Mouse (Mus musculus) granulocyte monocyte progenitor cell, adult 5-6 weeks (primary cell): ENCODE data around the gene Fam124a. TPM values are rescaled to one million over a fixed set of nuclear protein-coding genes. Genes with fewer than 3 reads are reported as not detected.
"Not testable (repeated sequence)": the region's sequence is repeated elsewhere in the genome, so short reads cannot be mapped to it uniquely, and the experiment has no call there.

ENCODE experiments used
- ATAC-seq: replicated peaks from 2 replicates; pipeline ENCODE4 v1.8.0; 2016; ENCODE audit warnings: mild to moderate bottlenecking, moderate TSS enrichment, inconsistent platforms; ENCODE audit not compliant: poor library complexity, severe bottlenecking
- total RNA-seq, 2 experiments: library from RNA; stranded (forward) in 1 of 2; stranded (reverse) in 1 of 2; fragments of 200-712, 200-1000 nt in 1 of 2; fragments of >200 nt in 1 of 2; fragmentation: Nextera tagmentation in 1 of 2; gene quantifications; 2 replicates each; pipeline ENCODE4 v1.2.3; 2014 to 2017

The Fam124a gene
- total RNA-seq (2014; fragmentation: Nextera tagmentation), result not detected in 2 replicates
- not detected in 2 replicates for total RNA-seq (2017)

DNA sequence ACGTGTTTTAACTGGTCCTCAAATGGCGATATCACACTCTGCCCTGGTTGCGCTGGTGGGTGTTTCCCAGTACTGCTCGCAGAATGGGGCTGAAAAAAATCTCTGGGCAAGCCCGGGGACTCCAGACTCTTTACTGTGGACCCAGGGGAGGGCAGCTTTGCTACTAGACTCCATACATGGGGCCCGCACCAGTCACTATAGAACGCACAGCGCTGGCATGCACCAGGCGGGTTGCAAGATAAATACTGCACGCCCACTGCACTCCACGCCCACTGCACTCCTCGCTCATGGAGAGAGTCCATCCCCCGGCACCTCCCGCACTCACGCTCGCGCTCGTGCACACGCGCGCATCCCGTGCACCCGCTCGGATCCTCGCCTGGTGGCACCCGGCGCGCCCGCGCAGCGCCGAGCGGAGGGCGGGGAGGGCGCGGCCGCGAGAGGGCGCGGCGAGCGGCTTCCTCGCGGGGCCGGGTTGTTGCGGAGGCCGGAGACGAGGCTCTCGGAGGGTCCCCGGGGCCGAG lies at the start of gene Fam124a:
Gene Fam124a, plus strand, starts transcription at position 429 of the 521 bp plus-strand sequence.
- peak; percentile 72 for ATAC-seq

DNA sequence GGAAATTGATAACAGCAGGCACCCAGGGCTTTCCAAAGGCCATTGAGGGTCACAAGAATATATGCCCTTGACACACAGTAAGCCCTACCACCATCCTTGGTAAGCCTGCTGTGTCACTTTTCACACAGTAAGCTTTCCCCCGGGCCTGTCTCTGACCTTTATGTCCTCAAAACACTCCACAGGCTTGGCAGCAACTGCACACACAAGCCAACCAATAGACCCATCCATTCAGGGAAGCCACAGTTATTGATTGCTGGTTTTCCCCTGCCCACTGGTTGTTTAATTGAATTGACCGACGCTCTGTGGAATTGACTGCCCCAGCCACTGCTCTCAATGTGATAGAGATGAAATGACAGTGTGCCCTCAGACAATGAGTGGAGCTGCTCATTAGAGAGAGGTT lies 49.3 kb upstream of the Fam124a start:
- ATAC-seq, result no peak

DNA sequence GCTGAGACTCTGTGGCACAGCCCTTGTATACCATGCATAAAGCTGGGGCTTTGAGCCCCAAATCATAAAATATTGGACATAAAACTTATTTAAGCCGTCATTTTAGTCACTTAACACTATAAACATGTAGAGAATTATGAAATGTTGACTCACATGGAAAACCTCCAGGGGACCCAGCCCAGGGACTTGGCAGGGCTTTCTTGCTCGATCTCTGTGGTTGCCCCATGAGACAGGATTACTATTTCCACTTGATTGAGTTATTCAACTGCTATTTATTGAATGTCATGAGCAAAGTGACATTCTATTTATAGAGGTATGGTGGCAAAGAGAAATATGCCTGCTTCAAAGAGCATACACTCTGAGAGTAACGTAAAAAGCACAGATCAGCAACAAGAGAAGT lies 46.2 kb upstream of the Fam124a start:
- no peak for ATAC-seq

DNA sequence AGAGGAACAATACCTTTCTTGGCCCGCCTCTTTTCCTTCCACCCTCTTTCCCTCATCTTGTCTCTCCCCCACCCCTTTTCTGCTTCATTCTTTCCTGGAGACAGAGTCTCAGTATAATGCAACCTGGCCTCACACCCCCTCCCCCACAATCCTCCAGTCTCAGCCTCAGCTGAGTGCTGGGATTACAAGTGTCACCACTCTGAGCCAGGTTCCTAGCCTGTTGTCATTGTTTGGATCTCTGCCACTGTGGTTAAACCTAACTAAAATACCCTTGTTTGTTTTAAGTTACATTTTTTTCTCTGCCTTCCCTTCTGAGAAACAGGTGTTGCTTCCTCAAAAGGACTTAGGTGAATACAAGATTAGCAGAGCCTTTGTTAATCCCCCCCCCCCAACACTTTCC lies 42.7 kb upstream of the Fam124a start:
- no peak for ATAC-seq

DNA sequence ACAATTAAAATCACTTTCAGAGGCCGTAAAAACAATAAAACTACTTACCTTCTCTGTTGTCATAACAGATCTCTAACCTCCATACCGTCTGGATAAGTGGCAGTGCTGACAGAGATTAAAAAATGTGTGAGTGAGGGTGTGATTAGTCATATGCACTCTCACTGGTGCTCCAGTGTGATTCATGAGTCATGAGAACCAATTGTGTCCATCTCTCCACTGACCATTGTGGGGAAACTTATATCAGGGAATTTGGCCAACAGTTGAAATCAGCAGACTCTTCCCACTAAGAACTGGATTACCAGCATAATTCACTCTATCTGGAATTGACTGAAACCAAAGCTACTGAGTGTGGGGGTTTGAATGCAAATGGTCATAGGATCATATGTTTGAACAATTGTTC lies 24.6 kb upstream of the Fam124a start:
- ATAC-seq, result no peak

DNA sequence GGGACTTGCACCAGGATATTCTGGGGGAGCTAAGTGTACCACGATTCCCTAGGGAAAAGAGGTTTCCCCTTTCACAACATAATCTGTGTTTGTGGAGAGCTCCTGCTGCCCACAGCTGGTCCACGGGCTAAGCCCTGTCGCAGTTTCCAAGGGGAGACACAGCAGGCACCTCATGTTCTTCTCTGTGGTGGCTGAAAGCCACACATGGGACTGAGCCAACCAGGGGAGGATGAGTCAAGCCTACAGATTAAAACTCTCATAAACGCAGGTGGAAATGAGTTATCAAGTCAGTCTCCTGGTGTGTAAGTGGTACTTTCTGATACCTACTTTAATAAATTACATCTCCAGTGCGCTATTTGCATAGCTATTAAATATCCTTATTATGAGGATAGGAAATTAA lies 19.4 kb upstream of the Fam124a start:
- ATAC-seq, result no peak

DNA sequence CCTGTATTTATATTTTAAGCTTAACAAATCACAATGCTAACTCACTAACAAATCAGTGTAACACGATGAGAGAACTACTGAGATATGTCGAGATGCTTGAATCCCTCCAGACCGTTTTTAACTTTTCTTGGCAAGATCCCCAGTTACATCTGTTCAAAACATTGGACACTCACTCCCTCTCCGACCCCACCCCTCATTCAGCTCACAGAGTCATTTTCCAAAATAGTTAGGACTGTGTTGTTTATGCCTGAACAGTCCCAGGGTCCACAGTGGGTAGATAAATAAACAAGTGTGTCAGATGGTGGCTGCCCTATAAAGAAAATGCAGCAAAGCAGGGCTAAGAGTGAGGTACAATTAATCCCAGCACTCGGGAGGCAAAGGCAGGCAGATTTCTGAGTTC lies 18.5 kb upstream of the Fam124a start:
- ATAC-seq, result no peak

DNA sequence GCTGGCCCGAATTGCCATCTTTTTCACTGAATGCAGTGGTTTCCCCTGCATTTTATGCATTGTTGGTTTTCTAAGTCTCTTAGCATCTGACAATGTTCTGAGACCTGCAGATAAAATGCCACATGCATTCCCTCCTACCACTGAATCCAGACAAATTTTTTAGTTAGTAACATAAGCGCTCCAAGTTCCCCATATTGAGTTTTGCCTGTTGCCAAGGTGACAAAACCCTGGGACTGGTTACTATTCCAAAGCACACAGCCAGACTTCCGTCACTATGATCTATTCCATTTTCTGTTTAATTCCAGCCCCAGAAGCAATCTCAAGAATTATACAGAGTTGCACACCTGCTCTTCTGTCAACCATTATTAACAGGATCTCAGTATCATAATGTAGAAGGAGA lies 15.7 kb upstream of the Fam124a start:
- ATAC-seq, result no peak

DNA sequence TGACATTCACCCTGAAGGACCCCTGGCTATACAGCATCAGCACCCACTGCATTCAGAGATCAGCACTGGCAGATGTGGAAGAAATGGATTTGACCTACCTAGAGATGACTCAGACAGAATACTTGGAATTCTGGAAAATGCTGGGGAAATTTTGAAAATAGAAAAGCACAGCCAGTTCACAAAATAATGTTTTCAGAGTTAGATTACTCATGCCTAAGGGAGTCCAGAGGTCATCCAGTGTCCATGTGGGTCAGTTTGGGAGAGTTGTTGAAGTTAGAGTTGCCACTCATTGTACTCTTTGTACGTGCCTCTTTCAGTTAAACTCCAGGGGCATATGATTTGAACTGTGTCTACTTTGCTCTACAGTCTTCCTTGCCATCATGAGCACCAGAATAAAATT lies 13.8 kb upstream of the Fam124a start:
- ATAC-seq, result no peak

DNA sequence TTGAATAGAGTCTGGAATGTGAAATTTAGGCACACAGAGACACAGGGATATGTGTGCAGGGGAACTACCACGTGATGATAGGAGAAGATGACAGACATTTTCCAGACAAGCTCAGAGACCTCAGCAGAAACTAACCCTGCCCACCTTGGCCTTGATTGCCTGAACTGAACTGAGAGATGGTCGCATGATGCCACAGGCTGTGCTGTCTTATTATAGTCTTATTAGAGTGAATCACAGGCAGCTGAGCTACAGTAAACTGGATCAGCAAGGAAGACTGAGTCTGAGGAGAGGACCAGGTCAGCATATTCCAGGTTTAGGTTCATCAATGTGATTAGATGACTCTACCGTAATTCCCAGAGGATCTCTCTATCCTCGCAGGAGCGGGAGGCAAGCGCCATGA lies 9.2 kb upstream of the Fam124a start:
- no peak for ATAC-seq

DNA sequence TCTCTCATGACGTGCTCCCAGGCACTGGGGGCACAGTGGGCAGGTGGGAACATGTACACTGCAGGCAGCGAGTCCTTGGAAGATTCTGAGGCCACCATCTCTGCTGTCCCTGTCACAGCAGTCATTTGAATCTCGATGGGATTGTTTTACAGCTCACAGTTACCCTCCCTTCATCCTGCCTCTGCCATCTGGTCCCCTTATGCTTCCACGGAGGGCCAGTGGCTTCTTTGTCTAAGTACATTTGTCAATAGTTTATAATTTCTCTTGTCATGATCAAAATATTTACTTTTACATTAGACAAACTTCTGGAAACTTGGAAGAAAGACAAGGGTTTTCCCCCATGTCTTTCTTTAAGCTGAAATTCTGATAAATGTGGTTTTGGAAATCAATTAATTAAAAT lies 8.8 kb upstream of the Fam124a start:
- ATAC-seq, result no peak

DNA sequence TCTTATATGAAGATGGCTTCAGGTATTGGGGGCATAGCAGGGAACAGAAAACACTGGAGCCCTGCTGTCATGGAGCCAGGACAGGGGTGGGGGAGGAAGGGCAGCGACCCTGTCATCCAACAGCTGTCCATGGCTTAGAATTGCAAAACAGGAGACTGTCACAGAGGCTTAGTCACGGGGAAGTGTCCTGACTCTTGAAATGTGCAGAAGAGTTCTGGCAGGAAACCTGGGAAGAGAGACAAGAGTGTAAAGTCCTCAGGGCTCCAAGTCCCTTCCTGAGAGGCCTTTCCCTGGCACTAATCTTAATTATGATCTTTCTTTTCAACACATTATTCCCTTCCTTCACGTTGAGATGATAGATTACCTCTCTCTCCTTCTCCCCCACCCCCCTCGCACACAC lies 5.4 kb upstream of the Fam124a start:
- ATAC-seq, result no peak

DNA sequence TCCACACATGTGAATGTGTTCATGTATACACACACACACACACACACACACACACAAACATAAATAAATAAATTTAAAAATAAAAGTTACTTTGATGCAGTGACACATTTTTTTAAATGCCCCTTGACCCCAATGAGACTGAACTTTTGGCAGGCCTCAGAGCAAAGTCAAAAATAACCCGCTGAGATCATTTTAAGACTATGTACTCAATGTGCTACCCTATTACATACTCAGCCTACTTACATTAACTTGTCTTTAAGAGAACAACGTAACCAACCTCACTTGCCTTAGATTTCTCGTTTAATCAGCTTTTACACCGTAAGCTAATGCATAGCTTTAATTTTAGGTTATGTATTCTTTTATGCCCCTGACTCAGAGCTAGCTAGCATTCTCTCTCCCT lies 2.8 kb upstream of the Fam124a start:
- no peak for ATAC-seq

DNA sequence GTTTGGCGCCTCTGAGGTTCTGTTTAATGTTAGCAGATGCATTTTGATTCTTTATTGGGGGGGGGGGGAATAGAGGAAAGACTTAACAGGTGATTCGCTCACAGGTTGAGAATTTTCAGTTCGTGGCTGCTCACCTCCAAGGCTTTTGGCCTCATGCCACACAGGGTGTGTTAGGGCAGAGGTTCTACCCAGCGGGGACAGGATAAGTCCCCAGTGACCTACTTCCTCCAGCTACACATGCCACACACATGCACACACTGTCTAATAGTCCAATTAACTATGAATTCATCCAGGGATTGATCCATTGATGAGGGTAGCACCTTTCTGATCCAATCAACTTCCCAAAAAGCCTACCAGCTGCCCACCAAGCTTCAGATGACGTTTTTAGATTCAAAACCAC lies 1.8 kb upstream of the Fam124a start:
- no peak for ATAC-seq

DNA sequence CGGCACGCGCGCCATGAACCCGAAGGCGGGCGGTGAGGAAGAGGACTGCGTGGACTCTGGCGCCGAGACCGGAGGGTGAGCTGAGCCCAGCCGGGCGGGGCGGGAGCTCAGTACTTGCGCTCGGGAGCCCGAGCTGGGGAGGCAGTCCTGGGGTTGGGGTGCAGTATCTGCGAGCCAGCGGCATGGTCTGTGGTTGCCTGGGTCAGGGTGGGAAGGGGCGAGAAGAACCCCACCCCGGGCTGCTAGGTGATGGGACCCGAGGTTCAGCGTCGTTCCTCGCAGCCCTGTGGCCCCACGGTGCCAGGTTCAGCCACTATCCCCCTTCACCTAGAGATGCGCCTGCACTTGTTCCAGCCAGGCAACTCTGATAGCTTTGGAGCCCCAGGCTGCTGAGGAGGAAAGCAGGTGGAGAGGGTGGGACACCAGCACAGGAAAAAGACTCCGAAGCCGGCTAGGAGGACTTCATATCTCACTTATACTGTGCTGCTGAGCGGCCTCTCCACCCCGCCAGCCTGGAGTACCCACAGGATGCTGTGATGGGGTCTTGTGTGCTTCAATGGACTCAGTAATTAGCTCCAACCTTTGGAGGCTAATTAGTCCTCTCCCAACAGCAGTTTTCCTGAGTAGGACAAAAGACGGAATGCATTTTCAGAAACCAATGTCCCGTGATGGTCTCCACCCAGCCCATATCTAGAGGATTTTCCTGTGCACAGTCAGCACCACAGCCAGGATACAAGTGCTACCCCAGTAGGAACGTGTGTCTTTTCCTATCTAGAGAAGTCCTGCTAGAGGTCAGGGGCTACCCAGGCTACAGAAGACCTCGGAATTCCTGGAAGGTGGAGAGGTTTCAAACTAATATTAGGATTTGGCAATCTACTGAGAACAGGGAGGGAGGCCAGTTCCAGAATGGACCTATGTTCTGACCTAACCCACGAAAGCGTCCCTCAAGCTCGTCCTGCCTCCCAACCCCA lies 588 bp downstream of the Fam124a start:
- ATAC-seq, result no peak

DNA sequence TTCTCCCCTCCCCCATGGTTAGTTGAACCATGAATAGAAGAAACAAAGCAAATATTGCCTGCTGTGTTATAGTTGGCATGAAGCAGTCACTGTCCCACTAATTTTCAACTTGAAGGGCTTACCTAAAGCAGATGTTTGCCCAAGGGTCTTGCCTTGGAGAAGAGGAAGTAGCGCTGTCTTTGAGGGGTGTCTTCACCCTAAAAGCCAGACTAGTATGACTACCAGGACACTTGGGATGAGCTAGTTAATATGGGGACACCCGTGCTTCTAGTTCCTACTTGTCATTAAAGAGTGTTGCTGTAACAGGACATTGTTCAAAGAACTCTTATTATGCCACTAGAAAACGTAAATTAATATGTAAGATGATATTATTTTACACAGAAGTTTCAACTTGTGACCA lies 1.6 kb downstream of the Fam124a start:
- no peak for ATAC-seq

DNA sequence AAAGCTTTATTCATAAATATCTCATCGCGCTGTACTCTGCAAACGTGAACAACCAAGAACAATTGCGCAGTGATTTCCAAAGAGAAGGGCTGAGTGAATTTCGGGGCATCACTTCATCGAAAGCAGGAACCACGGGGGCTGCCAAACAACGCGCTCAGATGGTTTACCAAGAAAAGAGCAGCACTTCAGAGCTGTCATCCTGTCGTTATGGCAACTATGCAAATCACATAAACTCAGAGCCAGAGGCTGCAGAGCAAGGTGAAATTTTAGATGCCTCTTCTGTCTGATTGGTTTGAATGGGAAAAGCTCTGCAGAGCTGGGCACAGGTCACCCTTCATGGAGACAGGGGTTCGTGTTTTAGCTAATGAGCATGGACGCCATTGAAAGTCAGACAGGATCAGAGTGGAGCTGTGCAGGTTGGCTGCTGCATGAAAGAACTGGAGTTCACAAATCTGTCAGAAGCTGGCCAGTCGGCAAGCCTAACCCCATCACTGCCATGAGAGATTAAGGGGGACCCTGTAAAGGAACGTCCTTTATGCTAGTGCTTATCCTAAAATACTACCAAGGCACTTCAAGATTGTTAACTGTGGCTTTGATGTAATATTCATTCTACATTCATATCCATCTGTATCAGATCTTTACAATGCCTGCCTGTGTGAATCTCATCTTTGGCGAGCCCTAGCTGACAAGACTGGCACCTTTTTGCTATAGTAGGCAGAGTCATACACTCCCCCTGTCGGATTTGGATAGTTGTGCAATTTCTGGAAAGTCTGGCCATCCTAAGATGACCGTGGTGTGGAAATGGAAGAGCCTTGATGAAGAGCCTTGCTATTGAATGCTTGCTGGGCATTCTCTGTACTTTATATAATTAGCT lies 6.6 kb downstream of the Fam124a start:
- no peak for ATAC-seq

DNA sequence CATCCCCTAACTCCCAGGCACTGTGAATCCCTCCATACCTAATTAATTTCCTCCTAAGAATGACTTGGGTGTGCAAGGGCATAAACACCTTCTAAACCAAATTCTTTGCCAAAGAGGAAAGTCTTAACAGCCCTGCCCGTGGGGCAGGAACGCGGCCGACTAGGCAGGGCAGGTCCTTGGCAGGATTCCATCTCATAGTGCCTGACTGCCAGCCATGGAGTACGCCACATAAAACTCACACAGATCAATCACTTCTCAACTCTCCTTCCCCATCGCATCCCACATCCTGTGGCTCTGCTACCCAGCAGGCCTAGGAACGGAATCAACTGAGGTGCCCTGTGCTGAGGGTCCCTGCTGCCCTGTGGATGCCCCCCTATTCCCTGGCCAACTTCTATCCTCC lies 8.1 kb downstream of the Fam124a start:
- no peak for ATAC-seq

DNA sequence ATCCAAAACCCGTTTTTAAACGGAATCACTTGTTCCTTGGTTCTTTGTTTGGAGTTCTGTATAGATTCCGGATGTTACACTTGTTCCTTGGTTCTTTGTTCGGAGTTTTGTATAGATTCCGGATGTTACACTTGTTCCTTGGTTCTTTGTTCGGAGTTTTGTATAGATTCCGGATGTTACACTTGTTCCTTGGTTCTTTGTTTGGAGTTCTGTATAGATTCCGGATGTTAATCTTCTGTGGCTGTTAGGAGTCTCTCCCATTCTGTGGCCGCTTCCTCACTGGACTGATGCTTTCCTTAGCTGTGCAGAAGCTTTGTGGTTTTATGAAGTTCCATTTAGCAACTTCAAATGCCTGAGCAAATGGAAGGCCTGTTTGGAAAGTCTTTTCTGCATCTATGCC lies 11.3 kb downstream of the Fam124a start, which contains the start of gene Gm4131:
Gene Gm4131, minus strand, starts transcription at position 101 of the 400 bp plus-strand sequence.
- not testable (repeated sequence) for ATAC-seq

DNA sequence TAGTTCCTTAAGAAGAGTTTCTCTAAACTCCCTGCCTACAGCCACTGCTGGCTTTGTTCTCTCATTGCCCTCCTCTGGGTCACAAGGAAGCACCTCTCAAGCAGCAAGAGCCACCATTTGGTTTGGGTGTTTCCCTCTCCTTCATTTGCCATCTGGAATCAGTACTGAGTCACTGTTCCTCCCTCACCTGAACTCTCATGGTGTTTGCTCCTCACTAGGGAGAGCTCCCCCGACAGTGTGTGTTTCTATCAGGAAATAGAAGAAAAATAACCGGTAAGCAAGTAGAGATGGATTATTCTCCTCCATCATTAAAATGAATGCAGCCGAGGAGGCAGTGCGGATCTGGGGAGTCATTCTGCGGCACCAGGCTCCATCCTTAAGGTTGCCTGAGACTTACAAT lies 13.9 kb downstream of the Fam124a start:
- ATAC-seq, result no peak

DNA sequence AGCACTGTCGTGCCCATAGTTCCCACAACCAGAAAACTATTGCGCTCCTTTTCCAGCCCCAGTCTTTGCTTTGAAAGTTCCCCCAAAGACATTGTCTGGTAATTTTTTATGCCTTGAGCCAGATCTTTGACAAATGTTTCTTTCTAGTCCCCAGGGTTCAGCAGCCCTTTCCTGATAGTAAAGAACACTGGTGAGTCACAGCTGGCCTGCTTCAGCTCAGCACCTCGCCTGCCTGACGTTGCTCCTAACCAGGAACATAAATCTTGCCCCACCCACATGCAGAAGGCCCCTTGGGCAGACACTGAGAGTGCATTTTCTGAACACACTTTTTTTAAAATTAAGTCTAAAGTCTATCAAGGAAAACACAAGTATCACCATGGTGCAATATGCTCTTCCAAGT lies 14.8 kb downstream of the Fam124a start:
- ATAC-seq, result no peak
